Mouse (Mus musculus) heart, adult 2 months (tissue): Measurements from ENCODE around the gene Sema3f. TPM values are rescaled to one million over a fixed set of nuclear protein-coding genes. Genes with fewer than 3 reads are reported as not detected.
A peak's percentile ranks its signal among the peaks of the same experiment; 100 is the strongest.

Experiments
- DNase-seq, 2 experiments: peaks; one replicate each; pipeline ENCODE4 v3.0.0; 2021
- H3K27ac ChIP-seq: fragments of 200-600 bp; 2 replicates; pipeline ENCODE4 v1.8.1; 2022
- H3K27me3 ChIP-seq: fragments of 200-500 bp; 2 replicates; pipeline ENCODE4 v1.6.1; 2012; ENCODE audit warnings: mild to moderate bottlenecking, low read length, inconsistent platforms, mixed read lengths; ENCODE audit not compliant: control insufficient read depth, insufficient read depth
- H3K36me3 ChIP-seq: fragments of 200-500 bp; 2 replicates; pipeline ENCODE4 v1.6.1; 2012; ENCODE audit warnings: low read length, inconsistent platforms; ENCODE audit not compliant: control insufficient read depth, insufficient read depth
- H3K4me1 ChIP-seq: fragments of 200-500 bp; 2 replicates; pipeline ENCODE4 v1.6.1; 2011; ENCODE audit warnings: low read length; ENCODE audit not compliant: control insufficient read depth, insufficient read depth
- H3K4me3 ChIP-seq: fragments of 200-600 bp; 2 replicates; pipeline ENCODE4 v1.8.1; 2022
- H3K79me2 ChIP-seq: fragments of 200-500 bp; replicated peaks from 2 replicates; pipeline ENCODE4 v1.6.1; 2012; ENCODE audit warnings: mild to moderate bottlenecking, inconsistent platforms, low read length, moderate library complexity, mixed read lengths; ENCODE audit not compliant: control insufficient read depth, insufficient read depth
- H3K9ac ChIP-seq: fragments of 200-500 bp; 2 replicates; pipeline ENCODE4 v1.6.1; 2012; ENCODE audit warnings: low read depth, mild to moderate bottlenecking, control low read depth, inconsistent platforms, low read length, mixed read lengths
- CTCF ChIP-seq: fragments of 200-600 bp; IDR thresholded peaks from 2 replicates; pipeline ENCODE4 v1.8.1; 2022; ENCODE audit warnings: antibody characterized with exemption, mild to moderate bottlenecking, moderate library complexity
- EP300 ChIP-seq: fragments of 200-500 bp; IDR thresholded peaks from 2 replicates; pipeline ENCODE4 v1.6.1; 2011; ENCODE audit warnings: low read depth, low read length, control low read depth; ENCODE audit not compliant: insufficient read depth
- POLR2A ChIP-seq: fragments of 200-500 bp; IDR thresholded peaks from 2 replicates; pipeline ENCODE4 v1.6.1; 2011; ENCODE audit warnings: mild to moderate bottlenecking, low read depth, low read length, control low read depth; ENCODE audit not compliant: insufficient read depth
- WGBS: fragments of 180-500 bp; shearing (Covaris S2); methylation state at CpG from one replicate; pipeline ENCODE4 v1.1.7; 2018; 5-methylcytosine and 5-hydroxymethylcytosine counted together
- intact Hi-C: fragments of 180-260 bp; cut with DNase I; formaldehyde crosslinking; loops from one replicate; pipeline ENCODE4 v1.15.1; 2025
- polyA plus RNA-seq: library from polyadenylated mRNA; depleted of rRNA; stranded (reverse); fragments of >200 nt; gene quantifications from 2 replicates; pipeline ENCODE4 v1.2.3, GENCODE M21; 2012
- total RNA-seq, 2 experiments: library from RNA; stranded (reverse); gene quantifications; 2 replicates each; pipeline ENCODE4 v1.2.3; 2021

Sema3f gene
- total and polyA plus RNA-seq, 3 experiments, result 13.4 to 31.8 (median 16.8) TPM

DNA sequence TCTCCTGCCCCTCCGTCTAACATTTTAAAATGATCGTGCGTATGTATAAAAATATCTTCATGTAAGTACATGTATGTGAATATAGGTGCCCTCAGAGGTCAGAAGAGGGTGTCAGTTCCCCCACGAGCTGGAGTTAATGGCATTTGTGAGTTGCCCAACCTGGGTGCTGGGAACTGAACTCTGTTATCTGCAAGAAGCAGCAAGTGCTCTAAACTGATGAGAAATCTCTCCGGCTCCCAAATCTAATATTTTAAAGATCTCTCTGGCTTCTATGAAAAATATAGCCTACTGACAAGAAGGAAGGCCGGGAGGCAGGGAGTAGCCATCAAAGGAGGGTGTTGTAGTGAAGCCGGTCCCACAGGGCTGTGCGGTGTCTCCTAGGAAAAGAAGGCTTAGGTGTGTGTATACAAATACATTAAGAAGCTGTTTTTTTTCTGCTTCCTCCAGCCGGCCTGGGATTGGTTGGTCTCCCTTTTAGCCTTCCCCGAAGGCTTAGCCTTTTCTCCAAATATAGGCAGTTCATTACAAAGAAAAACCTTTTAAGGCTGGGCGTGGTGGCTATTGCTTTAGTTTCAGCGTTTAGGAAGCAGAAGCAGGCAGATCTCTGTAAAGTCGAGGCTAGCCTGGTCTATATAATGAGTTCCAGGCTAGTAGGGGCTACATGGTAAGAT is 66.6 kb downstream of the Sema3f start:
- no peak for DNase-seq
- Histone ChIP-seq H3K79me2 (no peaks in the 10 kb centered on the region), H3K9ac (no peak overlapping the region), H3K4me1 (peaks cover 8% of the 10 kb centered on the region), H3K27me3 (no peaks in the 10 kb centered on the region), H3K4me3 (no peak overlapping the region), H3K27ac (no peak overlapping the region), H3K36me3 (no peaks in the 10 kb centered on the region)
- WGBS, result 92% methylated on average over 13 of the region's 13 CpGs
- intact Hi-C loops, result loop anchor here (1.0 to 2.0 kb wide), 3 partner anchors 17 to 77 kb away; partner anchors contain the start of gene Hyal2
- TF ChIP-seq EP300 (no peak), POLR2A (no peak), CTCF (no peak)

DNA sequence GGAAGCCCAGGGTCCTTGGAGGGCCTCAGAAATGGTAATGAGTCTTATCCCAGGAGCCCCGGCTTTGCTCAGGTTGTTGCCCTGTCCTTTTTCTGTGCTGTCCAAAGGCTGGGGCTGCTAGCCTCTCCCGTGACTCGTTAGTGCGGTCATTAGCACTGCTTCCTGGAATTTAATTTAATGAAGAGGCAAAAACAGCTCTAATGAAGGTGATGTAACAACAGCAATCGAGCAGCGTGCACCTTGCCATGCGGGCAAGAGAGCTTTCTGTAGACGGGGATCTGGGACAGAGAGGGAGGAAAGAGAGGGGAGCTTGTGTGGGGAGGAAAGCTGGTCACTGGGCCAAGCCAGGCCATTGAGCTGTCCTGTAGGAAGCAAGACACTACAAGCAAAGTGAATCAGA is 68.6 kb downstream of the Sema3f start:
- intact Hi-C loops, result no loop called here

DNA sequence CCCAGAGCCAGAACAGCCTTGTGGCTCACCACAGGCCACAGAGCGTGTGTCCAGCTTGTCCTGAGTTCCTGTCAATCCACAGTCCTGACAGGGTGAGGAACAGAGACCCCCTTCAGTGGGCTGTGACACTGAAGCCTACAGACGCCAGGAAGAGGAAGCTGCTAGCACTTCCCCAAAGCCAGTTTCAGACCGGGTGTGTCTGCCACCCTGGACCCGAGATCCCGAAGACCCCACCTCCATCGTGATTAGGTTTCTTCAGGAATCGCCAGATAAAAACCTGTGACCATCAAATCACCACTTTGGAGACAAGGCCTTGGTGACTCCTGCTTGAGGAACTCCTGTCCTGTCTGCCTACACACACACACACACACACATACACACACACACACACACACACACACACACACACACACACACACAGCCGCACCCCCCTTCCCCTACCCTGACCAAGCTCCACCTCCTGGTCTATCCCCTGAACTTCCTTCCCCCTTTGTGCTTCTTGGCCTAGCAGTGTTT is 70.0 kb downstream of the Sema3f start:
- WGBS, result 28% methylated on average over 8 of the region's 8 CpGs
- peak in 1 of 2 experiments; percentile 68 for DNase-seq
- H3K9ac ChIP-seq, result no peak overlapping the region

More for the DNA sequence above, 68.6 kb downstream of the Sema3f start:
- Histone ChIP-seq H3K27me3 (no peaks in the 10 kb centered on the region), H3K27ac (no peak overlapping the region), H3K36me3 (no peaks in the 10 kb centered on the region), H3K4me1 (peaks cover 8% of the 10 kb centered on the region), H3K79me2 (no peaks in the 10 kb centered on the region), H3K9ac (no peak overlapping the region), H3K4me3 (no peak overlapping the region)
- TF ChIP-seq POLR2A, result no peak
- no peak for TF ChIP-seq EP300
- no peak for TF ChIP-seq CTCF
- no peak for DNase-seq
- 67% methylated on average over 8 of the region's 8 CpGs for WGBS

DNA sequence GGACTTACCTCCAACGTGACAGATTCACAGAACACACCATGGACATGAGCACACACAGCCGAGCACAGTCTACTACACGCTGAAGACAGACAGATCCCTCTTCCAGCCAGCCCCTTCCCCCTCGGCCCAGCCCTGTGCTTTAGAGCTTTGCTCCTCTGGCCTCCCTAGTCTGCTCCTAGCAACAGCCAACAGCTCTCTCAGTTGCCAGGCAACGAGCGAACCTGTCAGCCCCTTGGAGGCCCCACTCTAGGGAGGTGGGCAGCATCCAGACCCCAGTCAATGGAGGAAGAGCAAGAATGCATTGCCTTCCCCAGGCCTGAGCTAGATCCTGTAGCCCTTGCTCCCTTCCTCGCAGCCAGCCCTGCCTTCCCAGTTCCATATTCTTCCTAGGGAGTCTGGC is 73.2 kb downstream of the Sema3f start:
- DNase-seq, result no peak
- H3K4me3 ChIP-seq, result no peak overlapping the region
- 65% methylated on average over 7 of the region's 7 CpGs for WGBS
- H3K79me2 ChIP-seq, result peaks cover 3% of the 10 kb centered on the region; the same call in 1 of the 2 replicates
- no peak overlapping the region for H3K27ac ChIP-seq
- no peaks in the 10 kb centered on the region for H3K27me3 ChIP-seq
- peaks cover 12% of the 10 kb centered on the region for H3K4me1 ChIP-seq
- intact Hi-C loops, result no loop called here
- H3K36me3 ChIP-seq, result peaks cover under 1% of the 10 kb centered on the region; the same call in 1 of the 2 replicates
- TF ChIP-seq POLR2A, result no peak
- TF ChIP-seq EP300, result no peak
- TF ChIP-seq CTCF, result no peak
- H3K9ac ChIP-seq, result no peak overlapping the region

More for the DNA sequence above, 70.0 kb downstream of the Sema3f start:
- H3K27ac ChIP-seq, result peak overlapping the region; percentile 42
- no peak overlapping the region for H3K4me3 ChIP-seq
- H3K79me2 ChIP-seq, result no peaks in the 10 kb centered on the region
- H3K4me1 ChIP-seq, result peaks cover 6% of the 10 kb centered on the region
- H3K27me3 ChIP-seq, result no peaks in the 10 kb centered on the region
- H3K36me3 ChIP-seq, result no peaks in the 10 kb centered on the region
- TF ChIP-seq POLR2A (0 out of 2 replicates have a peak, but pooled peaks have one; percentile 14), CTCF (no peak)
- intact Hi-C loops, result no loop called here

DNA sequence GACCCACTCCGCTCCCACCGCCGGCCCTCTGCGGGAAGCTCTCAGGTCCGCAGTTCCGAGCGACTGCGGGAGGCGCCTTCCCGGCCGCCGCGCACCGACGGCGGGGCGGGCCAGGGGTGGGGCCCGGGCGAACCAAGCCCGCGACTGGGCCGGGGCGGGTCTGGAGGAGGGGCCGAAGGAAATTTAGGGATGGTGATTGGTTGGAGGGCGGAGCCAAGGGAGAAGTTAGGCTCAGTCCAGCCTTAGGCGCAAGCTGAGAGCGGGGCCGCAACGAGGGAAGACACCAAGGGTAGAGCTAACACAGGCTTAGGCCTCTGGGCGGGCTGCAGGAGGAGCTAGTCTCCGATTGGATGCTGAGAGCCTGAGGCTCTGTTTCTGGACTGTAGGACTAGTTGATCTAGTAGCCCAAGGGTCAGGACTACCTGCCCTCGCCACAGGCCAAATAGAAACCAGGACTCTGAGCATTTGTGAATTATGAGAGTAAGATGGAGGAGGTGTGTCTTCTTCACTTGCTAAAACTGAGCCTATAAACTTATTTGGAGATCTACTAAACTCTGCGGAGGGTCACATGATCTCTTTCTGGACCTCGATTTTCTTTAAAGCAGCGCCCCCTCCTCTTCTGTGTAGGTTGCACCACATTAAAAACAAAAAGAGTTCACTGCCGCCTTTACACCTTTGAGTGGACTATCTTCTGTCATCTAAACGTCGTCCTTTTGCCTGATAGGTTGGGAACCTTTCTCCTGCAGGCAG is 74.8 kb downstream of the Sema3f start, which contains the start of gene Gnai2:
Gene Gnai2 (minus strand): TSS at position 89 of the 750 bp plus-strand sequence.
- 5% methylated on average over 37 of the region's 38 CpGs for WGBS
- Histone ChIP-seq H3K36me3 (peaks cover 4% of the 10 kb centered on the region; the same call in 1 of the 2 replicates), H3K79me2 (peaks cover 3% of the 10 kb centered on the region; the same call in 1 of the 2 replicates), H3K27ac (peak within 1 kb of the TSS; percentile 97), H3K9ac (peak within 1 kb of the TSS; percentile 98), H3K27me3 (no peaks in the 10 kb centered on the region), H3K4me1 (peaks cover 17% of the 10 kb centered on the region), H3K4me3 (peak within 1 kb of the TSS; percentile 86)
- DNase-seq, result peak; percentile 98 to 99
- intact Hi-C loops, result no loop called here
- TF ChIP-seq EP300 (peak; percentile 91), CTCF (peak; percentile 32; the same call in 1 of the 2 replicates), POLR2A (peak; percentile 99)
